Mouse (Mus musculus) kidney, adult 2 months (tissue): ENCODE measurements at regions not wholly inside any gene's neighbourhood (a gene's known extent, or its start where the extent isn't known, plus 50 kb on each side); places are given as distances from the start of the nearest gene placed in this dataset.

ENCODE experiments used
- CTCF ChIP-seq: fragments of 200-500 bp; conservative IDR thresholded peaks from 2 replicates; pipeline ENCODE4 v1.5.1; 2011; ENCODE audit warnings: low read depth, mild to moderate bottlenecking, control low read depth, low read length, moderate library complexity, mixed read lengths; ENCODE audit not compliant: insufficient read depth, insufficient read length
- POLR2A ChIP-seq: fragments of 200-500 bp; IDR thresholded peaks from one replicate; pipeline ENCODE4 v1.6.1; 2011; ENCODE audit warnings: low read depth, low read length, control low read depth

- TF ChIP-seq CTCF: no peak
- no peak for TF ChIP-seq POLR2A
Observed at GRCm38 (mm10) chr3:58049618-58050017, 201.7 kb upstream of the Pfn2 start.
